Mouse (Mus musculus): ENCODE results near the gene Gars.

Gene Gars

GRCm38 (mm10) chr6:55037799-55038670, at the start of gene Gars:
Gars (plus strand) TSS chr6:55038007.
- in situ Hi-C loops (cut with MboI, MseI) = no loop called here

GRCm38 (mm10) chr6:54988141-54988540, 49.7 kb upstream of the Gars start:
- in situ Hi-C loops (cut with MboI, MseI) = no loop called here

GRCm38 (mm10) chr6:54991189-54991588, 46.6 kb upstream of the Gars start:
- in situ Hi-C loops (cut with MboI, MseI) = loop anchor here (10.0 kb wide), 1 partner anchor 286 kb away; no protein-coding TSS in a partner anchor

- in situ Hi-C loops (cut with MboI, MseI) = loop anchor here (10.0 kb wide), 1 partner anchor 287 kb away; no protein-coding TSS in a partner anchor
These were observed 45.7 kb upstream of the Gars start for GRCm38 (mm10) chr6:54992141-54992540.

- in situ Hi-C loops (cut with MboI, MseI) = loop anchor here (10.0 kb wide), 1 partner anchor 288 kb away; no protein-coding TSS in a partner anchor
These were observed 45.0 kb upstream of the Gars start, which contains the start of gene Ggct for GRCm38 (mm10) chr6:54992734-54993260. Ggct (minus strand) TSS chr6:54992950.

GRCm38 (mm10) chr6:54996361-54996760, 41.4 kb upstream of the Gars start:
- in situ Hi-C loops (cut with MboI, MseI) = loop anchor here (10.0 kb wide), 1 partner anchor 292 kb away; no protein-coding TSS in a partner anchor

- in situ Hi-C loops (cut with MboI, MseI) = loop anchor here (10.0 kb wide), 1 partner anchor 293 kb away; no protein-coding TSS in a partner anchor
These were observed 40.1 kb upstream of the Gars start for GRCm38 (mm10) chr6:54997726-54998125.

- in situ Hi-C loops (cut with MboI, MseI) = no loop called here
These were observed 36.5 kb upstream of the Gars start for GRCm38 (mm10) chr6:55001320-55001719.

GRCm38 (mm10) chr6:55002438-55002837, 35.4 kb upstream of the Gars start:
- in situ Hi-C loops (cut with MboI, MseI) = no loop called here

GRCm38 (mm10) chr6:55003559-55003958, 34.2 kb upstream of the Gars start:
- in situ Hi-C loops (cut with MboI, MseI) = no loop called here

GRCm38 (mm10) chr6:55008401-55008800, 29.4 kb upstream of the Gars start:
- in situ Hi-C loops (cut with MboI, MseI) = no loop called here

GRCm38 (mm10) chr6:55009391-55010230, 28.2 kb upstream of the Gars start:
- in situ Hi-C loops (cut with MboI, MseI) = no loop called here

- in situ Hi-C loops (cut with MboI, MseI) = no loop called here
These were observed 27.3 kb upstream of the Gars start for GRCm38 (mm10) chr6:55010330-55011091.

- in situ Hi-C loops (cut with MboI, MseI) = no loop called here
These were observed 25.3 kb upstream of the Gars start for GRCm38 (mm10) chr6:55012516-55012915.

- in situ Hi-C loops (cut with MboI, MseI) = no loop called here
These were observed 23.6 kb upstream of the Gars start for GRCm38 (mm10) chr6:55014184-55014583.

GRCm38 (mm10) chr6:55016236-55016635, 21.6 kb upstream of the Gars start:
- in situ Hi-C loops (cut with MboI, MseI) = no loop called here

GRCm38 (mm10) chr6:55016710-55017583, 20.9 kb upstream of the Gars start:
- in situ Hi-C loops (cut with MboI, MseI) = no loop called here

- in situ Hi-C loops (cut with MboI, MseI) = no loop called here
These were observed 19.4 kb upstream of the Gars start for GRCm38 (mm10) chr6:55018417-55018816.

- in situ Hi-C loops (cut with MboI, MseI) = no loop called here
These were observed 16.0 kb upstream of the Gars start for GRCm38 (mm10) chr6:55021806-55022205.

- in situ Hi-C loops (cut with MboI, MseI) = no loop called here
These were observed 10.2 kb upstream of the Gars start for GRCm38 (mm10) chr6:55027642-55028041.
